Mouse (Mus musculus): ENCODE results near the gene Ermn. TPM values are rescaled to one million over a fixed set of nuclear protein-coding genes. Genes with fewer than 3 reads are reported as not detected.

Ermn gene
- 0.04 and 0.17 TPM in 2 replicates for total RNA-seq (2012; rRNA removed)
- 0.23 and 0.26 TPM in 2 replicates for total RNA-seq (2014; rRNA removed)
- polyA plus RNA-seq (2012; ENCODE audit: insufficient read length, low read depth) = not detected in 2 replicates

GRCm38 (mm10) chr2:58052821-58053581 lies at the start of gene Ermn:
TSS of gene Ermn (minus strand) at chr2:58052864.
- TF ChIP-seq MAFK (IDR thresholded peaks at IDR 0.05; ENCODE audit: insufficient replicate concordance, low read length) (no peak), TBP (conservative IDR thresholded peaks at IDR 0.05; ENCODE audit: low read depth, low read length) (peak; percentile 81), IRF4 (IDR thresholded peaks at IDR 0.05; ENCODE audit: low read depth, low read length) (peak; percentile 77), NELFE (IDR thresholded peaks at IDR 0.05; ENCODE audit: low read depth, low read length) (no peak), ETS1 (conservative IDR thresholded peaks at IDR 0.05; ENCODE audit: low read depth, low read length) (no peak)
- Histone ChIP-seq H3K9me3 (replicated peaks; ENCODE audit: low read length) (no peaks in the 10 kb centered on the region), H3K4me3 (replicated peaks in 1 of 3; ENCODE audit: low read depth in 2 of 3, low read length in 2 of 3, poor library complexity in 1 of 3) (no peak within 1 kb of the TSS), H3K4me1 (ENCODE audit: control insufficient read depth in 1 of 2, insufficient read depth in 2 of 2) (peaks cover 0 to 9% of the 10 kb centered on the region in 2 experiments; a peak in 2 of 4 replicates), H3K36me3 (replicated peaks in 1 of 2; ENCODE audit: control insufficient read depth in 1 of 2, insufficient read depth in 1 of 2, low read length in 1 of 2) (no peaks in the 10 kb centered on the region), H3K27me3 (replicated peaks) (no peaks in the 10 kb centered on the region), H3K4me2 (ENCODE audit: insufficient read depth, low read depth, poor library complexity, severe bottlenecking) (peak within 1 kb of the TSS; percentile 69), H3K9ac (ENCODE audit: insufficient read depth, low read depth) (no peak within 1 kb of the TSS), H3K79me2 (replicated peaks; ENCODE audit: control insufficient read depth, extremely low read depth, insufficient read depth, poor library complexity, severe bottlenecking) (no peaks in the 10 kb centered on the region), H3K27ac (ENCODE audit: insufficient read depth, low read depth) (no peak within 1 kb of the TSS)
- in situ Hi-C loops (cut with MboI; ENCODE audit: low pct_ligation_motif_present, low pct_unique_long_range_greater_than_20kb, low sequenced_read_pairs) (no loop called here), dilution Hi-C loops (cut with MboI; ENCODE audit: extremely low pct_ligation_motif_present, extremely low pct_unique_long_range_greater_than_20kb, low sequenced_read_pairs) (no loop called here)
- DNase-seq (ENCODE audit: extremely low read depth) = no peak

- Histone ChIP-seq H3K4me3 (replicated peaks in 1 of 3; ENCODE audit: low read depth in 2 of 3, low read length in 2 of 3, poor library complexity in 1 of 3) (no peak overlapping the region), H3K4me2 (ENCODE audit: insufficient read depth, low read depth, poor library complexity, severe bottlenecking) (no peak overlapping the region), H3K36me3 (replicated peaks in 1 of 2; ENCODE audit: control insufficient read depth in 1 of 2, insufficient read depth in 1 of 2, low read length in 1 of 2) (no peaks in the 10 kb centered on the region), H3K9me3 (replicated peaks; ENCODE audit: low read length) (no peaks in the 10 kb centered on the region), H3K4me1 (ENCODE audit: control insufficient read depth in 1 of 2, insufficient read depth in 2 of 2) (peaks cover 0 to 9% of the 10 kb centered on the region in 2 experiments; a peak in 2 of 4 replicates), H3K79me2 (replicated peaks; ENCODE audit: control insufficient read depth, extremely low read depth, insufficient read depth, poor library complexity, severe bottlenecking) (no peaks in the 10 kb centered on the region), H3K9ac (ENCODE audit: insufficient read depth, low read depth) (no peak overlapping the region), H3K27me3 (replicated peaks) (no peaks in the 10 kb centered on the region), H3K27ac (ENCODE audit: insufficient read depth, low read depth) (no peak overlapping the region)
- no peak for DNase-seq (ENCODE audit: extremely low read depth)
- TF ChIP-seq HCFC1 (IDR thresholded peaks at IDR 0.05; ENCODE audit: low read depth, low read length) = no peak
- TF ChIP-seq USF2 (conservative IDR thresholded peaks at IDR 0.05; ENCODE audit: low read depth, low read length) = no peak
- TF ChIP-seq JUN (IDR thresholded peaks at IDR 0.05; ENCODE audit: insufficient read depth, low read depth, low read length) = no peak
- TF ChIP-seq POLR2A (IDR thresholded peaks at IDR 0.05; ENCODE audit: low read depth, low read length) = no peak
- no peak for TF ChIP-seq RCOR1 (conservative IDR thresholded peaks at IDR 0.05; ENCODE audit: low read depth, low read length)
- TF ChIP-seq ZNF384 (IDR thresholded peaks at IDR 0.05; ENCODE audit: low read depth, low read length) = no peak
- no peak for TF ChIP-seq ZKSCAN1 (IDR thresholded peaks at IDR 0.05; ENCODE audit: borderline replicate concordance, low read depth, low read length)
- no peak for TF ChIP-seq CHD1 (IDR thresholded peaks at IDR 0.05; ENCODE audit: low read depth, low read length)
- TF ChIP-seq CHD2 (IDR thresholded peaks at IDR 0.05; ENCODE audit: low read length) = no peak
- no peak for TF ChIP-seq MEF2A (IDR thresholded peaks at IDR 0.05; ENCODE audit: borderline replicate concordance, low read depth, low read length)
- TF ChIP-seq JUND (conservative IDR thresholded peaks at IDR 0.05; ENCODE audit: low read depth, low read length) = no peak
- TF ChIP-seq SMC3 (IDR thresholded peaks at IDR 0.05; ENCODE audit: low read depth, low read length) = no peak
- TF ChIP-seq ZC3H11A (IDR thresholded peaks at IDR 0.05; ENCODE audit: low read depth, low read length) = no peak
- TF ChIP-seq POLR2AphosphoS2 (IDR thresholded peaks at IDR 0.05; ENCODE audit: low read depth, low read length) = no peak
- no peak for TF ChIP-seq MAZ (IDR thresholded peaks at IDR 0.05; ENCODE audit: low read depth, low read length)
- TF ChIP-seq CTCF (conservative IDR thresholded peaks at IDR 0.05 in 1 of 2, IDR thresholded peaks at IDR 0.05 in 1 of 2; ENCODE audit: low read depth in 2 of 2, low read length in 2 of 2) = no peak
- no peak for TF ChIP-seq NELFE (IDR thresholded peaks at IDR 0.05; ENCODE audit: low read depth, low read length)
- dilution Hi-C loops (cut with MboI; ENCODE audit: extremely low pct_ligation_motif_present, extremely low pct_unique_long_range_greater_than_20kb, low sequenced_read_pairs) (no loop called here), in situ Hi-C loops (cut with MboI; ENCODE audit: low pct_ligation_motif_present, low pct_unique_long_range_greater_than_20kb, low sequenced_read_pairs) (no loop called here)
Observed at GRCm38 (mm10) chr2:58094818-58095217, 42.2 kb upstream of the Ermn start.

Measured in CH12.LX (cell line).